Mouse (Mus musculus) gastrocnemius, adult 18-20 months (tissue): ENCODE data around the gene Eif2d. TPM values are rescaled to one million over a fixed set of nuclear protein-coding genes. Genes with fewer than 3 reads are reported as not detected.

ENCODE experiments used
- DNase-seq: peaks from one replicate; pipeline ENCODE4 v3.0.0; 2021; ENCODE audit warnings: low spot score
- total RNA-seq, 2 experiments: library from RNA; stranded (reverse); gene quantifications; 2 replicates each; pipeline ENCODE4 v1.2.3; 2021

The Eif2d gene
- total RNA-seq, 2 experiments from 2014 or later: 25.8 to 28.9 TPM

GRCm38 (mm10) chr1:131184253-131184955, 31.4 kb downstream of the Eif2d start:
- DNase-seq: peak; percentile 57

DNA sequence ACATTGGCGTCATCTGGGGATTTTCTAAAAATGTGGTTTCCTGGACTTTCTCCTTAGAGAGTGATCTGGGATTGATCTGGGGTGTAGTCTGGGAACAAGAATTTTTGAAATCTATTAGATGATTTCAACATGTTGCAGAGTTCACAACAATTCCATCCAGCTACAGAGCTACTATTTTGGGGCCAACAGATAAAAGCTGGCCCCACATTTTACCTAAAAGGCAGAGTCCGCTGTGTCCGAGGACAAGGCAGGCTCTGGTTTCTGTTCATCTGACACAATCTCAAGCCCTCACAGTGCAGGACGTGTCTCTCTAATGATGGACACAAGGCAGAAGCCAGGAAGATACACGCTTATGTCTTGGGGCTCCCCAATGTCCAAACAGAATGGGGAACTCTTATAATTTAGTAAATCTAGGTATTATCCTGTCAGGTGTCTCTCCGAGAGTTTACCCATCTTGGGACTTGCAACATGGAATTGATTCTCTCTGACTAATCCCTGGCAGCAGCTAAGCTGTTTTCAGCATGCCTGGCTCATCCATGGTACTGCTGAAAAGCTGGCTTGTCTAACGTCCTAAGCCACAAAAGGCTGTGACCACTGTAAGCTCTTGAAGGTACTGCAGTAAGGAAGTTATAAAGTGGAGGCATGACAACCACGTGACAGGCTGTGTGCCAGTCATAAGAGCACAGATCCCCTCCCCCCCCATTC, 32.1 kb downstream of the Eif2d start:
- DNase-seq: peak; percentile 32

DNA sequence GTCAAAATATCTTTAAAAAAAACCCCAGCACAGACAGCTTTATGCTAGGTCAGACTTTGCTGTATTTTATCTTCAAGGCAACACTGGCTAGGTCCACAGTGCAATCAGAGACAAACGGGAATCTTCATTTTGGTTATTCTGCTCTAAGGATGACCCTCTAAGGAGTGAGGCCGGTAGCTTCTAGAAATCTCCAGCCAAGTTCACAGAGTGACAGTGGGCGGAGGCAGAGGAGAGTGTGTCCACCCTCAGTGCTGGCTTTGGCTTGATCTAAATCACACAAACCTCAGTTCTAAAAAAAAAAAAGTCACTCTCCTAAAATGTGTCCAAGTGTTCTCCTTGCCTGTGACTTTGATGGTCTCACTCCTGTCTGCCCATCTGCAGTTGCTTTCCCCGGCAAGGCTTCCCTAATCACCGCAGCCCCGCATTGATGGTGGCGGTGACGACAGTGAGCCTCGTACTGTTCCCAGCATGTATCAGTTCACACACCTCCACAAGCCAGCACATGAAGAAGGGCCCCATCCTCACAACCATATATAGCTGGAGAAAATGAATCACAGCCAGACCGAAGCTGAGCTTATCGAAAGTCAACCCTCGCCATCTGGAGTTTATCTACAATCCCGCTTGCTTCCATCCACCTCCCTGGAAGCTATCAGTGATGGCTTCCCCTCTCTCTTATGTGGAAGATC, 33.0 kb downstream of the Eif2d start:
- no peak for DNase-seq

DNA sequence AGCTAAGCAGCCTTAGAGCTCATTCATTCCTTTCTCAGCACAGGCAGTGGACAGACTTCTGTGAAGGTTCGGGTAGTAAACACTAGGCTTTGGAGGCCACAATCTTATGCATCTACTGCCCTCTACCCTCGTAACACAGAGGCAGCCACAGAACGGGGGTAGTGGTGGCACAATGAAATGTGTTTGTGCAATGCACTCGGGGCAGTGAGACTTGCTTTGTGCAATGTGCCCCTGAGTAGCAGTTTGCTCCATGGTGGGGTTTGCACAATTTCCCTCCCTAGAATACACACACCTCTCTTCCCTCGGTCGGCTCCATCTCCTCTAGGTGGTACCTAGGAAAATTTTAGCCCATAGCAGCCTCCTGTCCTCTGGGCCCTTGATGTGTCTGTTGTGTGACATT, 34.0 kb downstream of the Eif2d start:
- no peak for DNase-seq

GRCm38 (mm10) chr1:131187856-131188255, 34.9 kb downstream of the Eif2d start:
- no peak for DNase-seq

DNA sequence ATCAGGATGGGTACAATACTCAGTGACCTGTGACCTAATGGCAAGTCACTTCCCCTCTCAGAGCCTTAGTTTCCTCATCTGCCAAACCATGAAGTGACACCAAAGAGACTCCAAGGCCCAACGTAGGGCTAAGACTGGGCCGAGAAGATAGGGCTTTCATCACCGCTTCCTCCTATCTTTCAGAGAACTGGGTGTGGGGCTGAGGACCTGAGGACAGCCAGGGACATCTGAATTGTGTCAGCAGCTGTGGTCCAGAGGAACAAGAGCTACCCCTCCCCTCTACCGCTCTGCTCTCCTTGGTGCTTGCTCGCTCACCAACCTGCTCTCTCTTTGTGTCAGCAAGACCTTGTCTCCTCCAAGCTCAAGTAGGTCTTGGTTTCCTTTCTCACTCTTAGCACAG, 35.7 kb downstream of the Eif2d start:
- DNase-seq: no peak

DNA sequence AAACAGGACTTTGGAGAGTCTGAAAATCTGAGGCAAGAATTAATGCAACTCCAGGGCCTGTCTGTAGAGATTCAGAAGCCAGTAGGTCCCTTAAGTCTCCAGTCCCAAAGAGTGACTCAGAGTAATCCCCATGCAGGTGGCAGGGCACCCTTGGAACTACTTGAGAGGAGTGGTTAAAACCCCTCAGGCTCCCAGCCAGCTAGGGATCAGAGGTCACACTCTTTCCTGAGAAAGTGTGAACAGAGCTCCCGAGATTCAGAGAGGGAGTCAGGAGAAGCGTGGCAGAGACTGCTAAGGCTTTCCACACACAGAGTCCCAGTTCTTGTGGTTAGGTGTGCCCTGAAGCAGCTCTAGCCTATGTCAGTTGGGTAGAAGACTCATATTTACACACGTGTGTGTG, 40.8 kb downstream of the Eif2d start:
- DNase-seq: no peak

- no peak for DNase-seq
These were observed 42.7 kb downstream of the Eif2d start for GRCm38 (mm10) chr1:131195653-131196052.

- DNase-seq: no peak
These were observed 43.1 kb downstream of the Eif2d start for GRCm38 (mm10) chr1:131196107-131196506.

DNA sequence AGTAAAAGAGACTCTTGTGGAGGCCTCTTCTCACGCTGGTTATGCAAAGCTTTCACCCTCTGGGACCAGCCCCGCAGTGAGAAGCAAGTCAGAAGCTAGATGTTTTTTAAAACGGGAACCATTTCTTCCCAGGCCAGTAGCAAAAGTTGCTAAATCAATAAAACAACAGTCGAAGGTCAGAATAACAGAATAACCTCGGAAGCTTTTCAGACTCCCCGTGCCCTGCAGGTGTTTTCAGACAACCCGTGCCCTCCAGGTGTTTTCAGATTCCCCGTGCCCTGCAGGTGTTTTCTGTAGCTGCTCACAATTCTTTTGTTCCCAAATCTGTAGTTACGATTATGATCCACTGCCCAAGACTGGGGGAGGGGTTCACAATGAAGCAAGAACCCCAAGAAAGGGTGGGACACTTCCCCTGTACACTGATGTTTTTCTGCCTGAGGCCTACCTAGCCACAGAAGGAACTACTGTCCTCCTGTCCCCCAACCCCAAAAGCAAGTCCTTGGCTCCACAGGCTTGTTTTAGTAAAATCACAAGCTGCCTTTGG, 45.5 kb downstream of the Eif2d start:
- no peak for DNase-seq

DNA sequence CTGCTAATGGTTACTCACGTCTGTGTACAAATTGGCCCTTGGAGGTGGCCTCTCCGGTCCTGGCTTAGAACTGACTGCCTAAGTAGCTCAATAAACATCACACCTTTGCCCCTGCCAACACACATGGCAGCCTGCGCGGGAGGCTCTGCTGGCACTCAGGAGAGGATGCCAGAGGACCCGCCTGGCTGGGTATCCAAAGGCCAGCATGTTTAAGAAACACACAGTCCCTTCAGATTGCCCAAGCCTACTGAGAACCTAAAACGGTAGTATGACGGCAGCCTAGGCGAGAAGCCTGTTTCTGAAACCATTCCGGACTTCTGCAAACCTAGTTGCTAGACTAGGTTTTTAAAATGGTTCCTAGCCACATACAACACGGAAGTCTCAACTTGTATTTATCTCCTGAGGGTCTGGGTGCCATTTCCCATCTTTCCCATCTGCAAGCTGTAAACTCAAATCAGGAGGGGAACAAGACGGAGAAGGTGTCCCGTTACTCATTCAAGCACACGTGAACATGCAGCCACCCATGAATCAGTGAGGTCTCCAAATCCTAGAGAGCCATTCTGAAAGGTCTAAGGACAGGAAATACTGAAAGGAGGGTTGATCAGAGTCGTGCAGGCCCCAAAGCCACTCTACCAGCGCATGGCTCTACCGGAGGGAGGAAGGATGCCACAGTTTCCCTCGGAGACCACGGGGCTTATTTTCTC, 46.3 kb downstream of the Eif2d start:
- no peak for DNase-seq

- DNase-seq: no peak
These were observed 47.0 kb downstream of the Eif2d start for GRCm38 (mm10) chr1:131199976-131200375.

DNA sequence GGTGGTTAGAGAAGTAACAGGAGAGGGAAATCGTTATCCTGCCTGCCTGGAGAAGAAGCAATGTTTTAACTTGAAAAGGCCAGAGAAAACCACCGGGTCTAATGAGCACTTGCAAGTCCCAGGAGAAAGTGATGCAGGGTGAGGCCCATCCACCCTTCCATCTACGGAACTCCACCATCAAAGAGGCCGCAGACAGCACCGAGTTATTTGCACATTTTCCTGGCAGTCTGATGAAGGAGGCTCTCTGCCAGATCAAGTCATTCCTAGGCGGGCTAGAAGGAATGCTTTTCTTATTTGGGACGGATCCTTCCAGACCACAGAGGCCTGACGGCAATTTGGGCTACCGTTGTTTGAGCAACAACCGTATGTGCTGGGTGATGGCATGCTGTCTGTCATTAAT, 47.6 kb downstream of the Eif2d start:
- DNase-seq: no peak

DNA sequence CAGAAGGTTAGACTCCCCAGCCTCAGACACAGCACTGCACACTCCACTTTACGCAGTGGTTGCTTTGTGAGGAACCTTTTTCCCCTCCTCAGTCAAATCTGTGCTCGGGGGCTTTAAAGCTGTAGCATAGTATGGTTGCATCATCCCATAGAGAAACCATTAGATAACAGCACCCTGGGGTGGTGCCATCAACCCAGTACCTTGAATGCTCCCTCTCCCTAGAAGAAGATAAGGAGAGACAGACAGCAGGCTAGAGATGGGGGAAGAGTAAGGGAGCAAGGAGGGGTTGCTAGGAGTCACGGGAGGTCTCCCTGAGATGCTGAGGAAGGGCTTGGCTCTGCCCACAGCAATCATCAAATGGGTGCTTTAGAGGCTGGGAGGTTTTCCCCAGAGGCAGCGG, 48.4 kb downstream of the Eif2d start:
- no peak for DNase-seq

GRCm38 (mm10) chr1:131204461-131204860, 51.5 kb downstream of the Eif2d start:
- no peak for DNase-seq

GRCm38 (mm10) chr1:131206342-131206741, 53.4 kb downstream of the Eif2d start:
- no peak for DNase-seq

DNA sequence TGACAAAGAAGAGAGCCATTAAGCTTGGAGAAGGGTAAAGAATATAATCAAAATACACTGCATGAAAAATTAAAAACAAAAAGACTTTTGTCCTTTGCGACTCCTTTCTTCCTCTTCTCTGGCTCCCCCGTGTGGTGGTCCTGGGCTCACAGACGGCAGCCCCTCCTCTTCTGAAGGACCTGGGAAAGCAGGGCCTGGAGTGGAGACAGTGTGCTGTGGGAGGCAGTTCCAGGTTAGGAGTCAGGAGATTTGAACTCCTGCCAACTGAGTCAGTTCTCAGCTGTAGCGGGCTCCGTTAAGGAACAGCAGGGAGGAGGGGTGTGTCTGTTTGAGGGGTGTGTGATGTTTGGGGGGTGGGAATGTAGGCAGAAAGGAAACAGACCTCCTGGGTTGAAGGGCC, 54.5 kb downstream of the Eif2d start:
- peak; percentile 61 for DNase-seq

DNA sequence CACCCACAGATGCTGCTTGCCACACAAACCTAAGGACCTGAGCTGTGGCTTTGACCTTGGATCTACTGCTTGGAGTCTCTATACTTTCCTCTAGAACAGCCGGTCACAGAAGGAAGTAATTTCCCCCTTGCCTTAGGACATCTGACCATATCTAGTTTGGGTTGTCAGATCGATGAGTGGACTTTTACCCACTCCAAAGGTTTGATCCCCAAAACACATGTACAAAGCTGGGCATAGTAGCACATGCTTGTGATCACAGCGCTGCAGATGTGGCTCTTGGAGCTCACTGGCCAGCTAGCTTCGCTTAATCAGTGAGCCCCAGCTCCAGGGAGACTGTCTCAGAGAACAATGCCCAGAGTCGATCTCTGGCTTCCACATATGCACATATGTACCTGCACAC, 55.1 kb downstream of the Eif2d start:
- no peak for DNase-seq

DNA sequence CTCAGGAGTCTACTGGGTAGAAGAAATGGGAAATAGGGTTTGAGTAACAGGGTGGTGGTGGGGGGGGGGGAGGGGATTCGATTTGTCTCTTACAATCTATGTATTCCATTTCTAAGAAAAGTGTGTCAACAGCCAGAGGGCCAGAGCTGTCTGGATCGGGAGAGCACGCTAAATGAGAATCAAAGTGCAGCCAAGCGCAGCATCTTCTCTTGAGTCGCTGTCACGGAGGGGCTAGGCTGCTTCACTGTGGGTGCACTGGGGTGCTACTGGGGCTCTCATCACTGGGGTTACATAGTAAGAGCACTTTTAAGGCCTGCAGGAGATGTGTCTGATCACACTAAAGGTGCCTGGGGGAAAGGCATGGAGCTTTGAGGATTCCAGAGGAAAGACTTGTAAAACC, 55.8 kb downstream of the Eif2d start:
- no peak for DNase-seq

DNA sequence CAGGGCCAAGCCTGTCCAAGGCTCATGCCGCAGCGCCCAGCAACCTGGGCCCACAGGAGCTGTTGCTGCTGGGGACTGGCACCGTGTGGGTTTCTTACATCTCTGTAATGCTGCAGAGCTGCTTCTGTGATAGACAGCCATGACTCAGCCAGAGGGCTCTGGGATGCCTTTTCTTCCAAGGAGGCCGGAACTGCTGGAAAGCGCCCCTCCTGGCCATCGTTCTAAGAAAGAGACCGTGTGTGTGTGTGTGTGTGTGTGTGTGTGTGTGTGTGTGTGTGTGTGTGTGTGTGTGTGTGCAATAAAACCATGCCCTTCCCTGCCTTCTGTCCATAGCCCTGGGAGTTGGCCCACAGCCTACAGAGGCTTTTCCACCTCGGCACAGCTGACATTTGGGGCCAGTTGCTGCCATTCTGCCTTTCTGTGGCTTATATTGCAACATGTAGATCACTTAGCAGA, 57.0 kb downstream of the Eif2d start:
- no peak for DNase-seq

- DNase-seq: no peak
These were observed 58.7 kb downstream of the Eif2d start for GRCm38 (mm10) chr1:131211655-131212054.

- no peak for DNase-seq
These were observed 60.0 kb downstream of the Eif2d start for GRCm38 (mm10) chr1:131212956-131213355.
